Mouse (Mus musculus) stomach, postnatal 0 days (tissue): Measurements from ENCODE around the gene Fbxw7.

Source experiments
- CTCF ChIP-seq: IDR thresholded peaks from 2 replicates; pipeline ENCODE4 v1.5.1; 2016; ENCODE audit warnings: antibody characterized with exemption, low read depth, mild to moderate bottlenecking, moderate library complexity
- EP300 ChIP-seq: optimal IDR thresholded peaks from 2 replicates; pipeline ENCODE3; 2016; ENCODE audit warnings: antibody characterized with exemption

- TF ChIP-seq CTCF (no peak), EP300 (no peak)
Measured at GRCm38 (mm10) chr3:84937360-84938355, 122.6 kb downstream of the Fbxw7 start.
